Mouse (Mus musculus) CD4-positive helper T cell, adult 2 months (primary cell): ENCODE results near the gene Phlpp1.

ENCODE experiments used
- DNase-seq: peaks from one replicate; pipeline ENCODE4 v3.0.0-alpha.2; 2012; ENCODE audit warnings: low read depth, missing footprints, low spot score

The Phlpp1 gene

GRCm38 (mm10) chr1:106194263-106194662, 22.7 kb downstream of the Phlpp1 start:
- no peak for DNase-seq

GRCm38 (mm10) chr1:106197991-106198390, 26.4 kb downstream of the Phlpp1 start:
- no peak for DNase-seq

- no peak for DNase-seq
Observed at GRCm38 (mm10) chr1:106199109-106199508, 27.6 kb downstream of the Phlpp1 start.

DNA sequence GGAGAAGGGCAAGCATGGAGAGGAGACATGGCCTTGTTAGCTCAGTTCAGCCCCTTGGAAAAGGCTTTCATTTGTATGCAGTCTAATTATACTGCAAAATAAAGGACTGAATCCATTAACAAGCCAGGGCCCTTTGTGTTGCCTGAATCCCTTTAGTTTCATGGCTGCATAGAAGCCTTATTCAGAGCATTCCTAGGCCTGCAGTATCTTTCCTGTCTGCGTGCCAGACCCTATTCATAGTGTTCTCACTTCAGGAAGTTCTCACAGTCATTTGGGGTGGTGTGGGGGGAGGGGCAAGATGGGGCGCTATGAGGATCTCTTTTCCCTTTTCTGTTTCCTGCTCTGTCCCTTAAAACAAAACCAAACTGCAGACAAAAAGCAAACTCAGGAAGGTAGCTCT, 28.1 kb downstream of the Phlpp1 start:
- no peak for DNase-seq

- no peak for DNase-seq
Observed at GRCm38 (mm10) chr1:106201025-106201424, 29.5 kb downstream of the Phlpp1 start.

DNA sequence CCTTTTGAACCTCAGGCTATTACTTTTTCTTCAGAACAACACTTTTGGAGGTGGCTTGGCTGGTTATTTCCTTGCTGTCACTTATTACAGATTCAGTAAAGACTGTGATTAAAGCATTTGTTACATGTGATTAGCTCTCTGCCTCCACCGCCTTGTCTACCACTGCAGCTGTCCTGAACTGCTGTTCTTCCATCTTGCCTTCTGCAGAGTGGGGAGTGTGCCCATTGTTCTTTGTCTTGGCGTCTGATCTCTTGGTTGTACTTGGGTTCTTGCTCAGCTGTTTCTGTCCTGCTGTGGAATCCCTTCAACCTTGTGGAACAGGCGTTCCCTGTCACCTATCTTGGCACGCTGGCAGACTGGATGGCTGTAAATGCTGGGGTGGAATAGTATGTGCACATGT, 30.4 kb downstream of the Phlpp1 start:
- no peak for DNase-seq

- no peak for DNase-seq
Observed at GRCm38 (mm10) chr1:106203942-106204341, 32.4 kb downstream of the Phlpp1 start.

DNA sequence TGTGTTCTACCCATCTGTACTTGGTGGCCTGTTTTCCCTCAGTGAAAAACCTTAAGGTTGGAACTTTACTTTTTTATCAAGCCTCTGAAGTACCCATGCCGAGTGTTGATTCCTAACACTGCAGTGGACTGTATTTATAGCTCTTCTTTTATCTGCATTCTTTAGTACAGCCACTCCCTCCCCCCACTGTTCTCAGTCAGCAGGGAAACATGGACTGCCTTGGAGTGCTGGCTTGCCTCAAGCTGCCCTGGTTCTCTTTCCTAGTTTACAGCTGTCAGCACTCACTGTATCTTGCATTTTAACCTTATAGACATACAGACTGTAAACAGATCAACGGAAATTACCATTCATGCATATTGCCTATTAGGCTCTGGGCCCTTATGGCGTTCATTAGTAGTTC, 32.8 kb downstream of the Phlpp1 start:
- DNase-seq, result no peak

GRCm38 (mm10) chr1:106208581-106208980, 37.0 kb downstream of the Phlpp1 start:
- no peak for DNase-seq

GRCm38 (mm10) chr1:106210461-106210860, 38.9 kb downstream of the Phlpp1 start:
- no peak for DNase-seq

DNA sequence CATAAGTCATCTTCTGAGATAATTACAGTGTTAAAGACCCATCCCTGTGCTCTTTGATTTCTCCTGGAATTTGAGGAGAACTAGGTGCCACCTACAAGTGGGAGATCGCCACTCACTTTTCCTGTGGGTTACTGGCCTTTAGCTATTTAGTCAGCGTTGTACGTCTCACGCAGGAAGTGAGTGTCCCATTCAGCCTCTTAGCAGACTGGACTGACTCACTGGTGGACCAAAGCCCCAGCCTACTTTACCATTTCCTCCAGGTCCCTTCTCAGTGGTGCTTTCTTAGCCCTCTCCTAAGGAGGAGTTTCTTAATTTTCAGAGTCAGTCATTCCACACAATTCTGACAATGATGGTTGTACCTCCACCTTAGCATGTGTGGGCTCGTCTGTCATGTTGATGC, 39.6 kb downstream of the Phlpp1 start:
- no peak for DNase-seq

GRCm38 (mm10) chr1:106220431-106220830, 48.9 kb downstream of the Phlpp1 start:
- no peak for DNase-seq

GRCm38 (mm10) chr1:106221371-106221770, 49.8 kb downstream of the Phlpp1 start:
- no peak for DNase-seq

DNA sequence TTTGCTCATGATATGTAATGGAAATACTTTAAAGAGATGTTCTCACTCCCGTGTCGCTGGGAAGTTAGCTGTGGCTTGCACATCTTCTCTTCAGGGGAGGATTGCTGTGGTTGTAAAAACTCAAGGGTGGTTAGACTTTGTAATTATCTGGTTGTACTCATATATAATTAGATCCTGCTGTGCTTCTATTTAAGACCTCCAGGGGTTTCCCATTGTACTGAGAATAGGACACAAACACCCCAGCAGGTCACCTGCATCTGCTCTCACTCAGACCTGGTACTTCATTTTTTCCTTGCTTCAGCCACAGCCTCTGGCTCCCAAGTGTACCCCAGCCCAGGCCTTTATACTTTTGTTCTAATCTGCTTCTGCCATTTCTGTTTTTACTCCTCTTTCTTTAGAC, 50.4 kb downstream of the Phlpp1 start:
- no peak for DNase-seq

- DNase-seq, result no peak
Observed at GRCm38 (mm10) chr1:106226613-106227012, 55.1 kb downstream of the Phlpp1 start.

DNA sequence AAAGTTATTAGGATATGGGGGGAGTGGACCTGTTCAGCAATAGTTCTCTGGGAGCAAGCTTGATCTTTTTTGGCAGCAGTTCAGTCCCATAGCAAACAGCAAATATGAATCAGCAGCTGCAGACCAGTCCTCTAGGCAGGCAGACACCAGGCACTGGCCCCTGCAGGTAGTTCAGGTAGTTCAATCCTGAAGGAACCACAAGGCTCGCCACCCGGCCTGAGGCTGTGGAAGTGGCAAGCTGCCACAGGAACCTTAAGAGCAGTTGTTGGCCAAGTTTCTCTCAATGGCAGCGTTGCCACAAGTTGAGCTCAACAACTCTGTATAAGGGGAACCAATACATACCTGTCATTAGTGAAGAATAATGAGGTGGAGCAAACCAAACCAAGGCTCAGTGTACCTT, 58.8 kb downstream of the Phlpp1 start:
- DNase-seq, result no peak

- no peak for DNase-seq
Observed at GRCm38 (mm10) chr1:106231345-106231744, 59.8 kb downstream of the Phlpp1 start.

DNA sequence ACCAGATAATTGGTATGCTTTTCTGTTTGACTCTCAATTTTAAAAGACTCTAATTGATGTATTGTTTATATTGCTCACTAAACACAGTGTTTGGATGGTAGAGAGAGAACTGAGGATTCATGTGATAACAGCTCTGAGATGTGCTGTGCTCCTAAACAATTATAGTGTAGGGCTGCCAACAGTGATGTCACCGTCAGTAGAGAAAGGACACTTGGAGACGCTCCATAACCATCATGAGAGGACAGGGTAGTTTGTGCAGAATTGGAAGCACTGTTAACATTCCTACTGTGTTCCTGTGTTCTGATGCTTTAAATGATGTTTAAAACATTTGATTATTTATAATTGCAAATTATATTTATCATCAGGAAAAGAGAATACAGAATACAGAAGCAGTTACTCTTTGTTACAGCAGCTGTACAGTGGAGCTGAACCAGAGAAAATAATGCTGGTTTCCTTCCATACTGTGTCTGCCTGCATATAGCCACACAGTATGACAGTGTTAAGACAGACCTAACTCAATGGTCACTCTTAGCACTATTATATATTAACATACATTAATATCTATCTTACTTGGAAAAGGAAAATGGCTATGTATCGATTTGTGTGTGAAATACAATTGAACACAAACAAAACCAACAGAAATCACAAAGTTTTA, 60.4 kb downstream of the Phlpp1 start:
- DNase-seq, result no peak

DNA sequence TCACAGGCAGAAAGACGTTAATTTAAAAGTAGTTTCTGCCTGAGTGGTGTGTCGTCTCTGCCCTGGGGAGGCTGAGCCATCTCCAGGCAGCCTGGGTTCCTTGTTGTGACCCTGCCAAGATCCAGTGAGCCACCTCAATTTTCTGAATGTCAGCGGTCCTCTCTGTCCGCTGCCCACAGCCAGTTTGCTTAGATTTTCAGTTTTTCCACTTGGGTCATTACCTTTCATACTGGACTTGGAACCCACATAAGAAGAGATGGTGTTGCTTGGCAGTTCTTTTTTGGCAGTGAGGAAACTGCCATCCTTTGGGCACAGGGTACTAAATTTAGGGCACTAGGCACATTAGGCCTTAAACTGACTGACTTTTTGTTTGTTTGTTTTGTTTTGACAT, 60.9 kb downstream of the Phlpp1 start:
- DNase-seq, result no peak

DNA sequence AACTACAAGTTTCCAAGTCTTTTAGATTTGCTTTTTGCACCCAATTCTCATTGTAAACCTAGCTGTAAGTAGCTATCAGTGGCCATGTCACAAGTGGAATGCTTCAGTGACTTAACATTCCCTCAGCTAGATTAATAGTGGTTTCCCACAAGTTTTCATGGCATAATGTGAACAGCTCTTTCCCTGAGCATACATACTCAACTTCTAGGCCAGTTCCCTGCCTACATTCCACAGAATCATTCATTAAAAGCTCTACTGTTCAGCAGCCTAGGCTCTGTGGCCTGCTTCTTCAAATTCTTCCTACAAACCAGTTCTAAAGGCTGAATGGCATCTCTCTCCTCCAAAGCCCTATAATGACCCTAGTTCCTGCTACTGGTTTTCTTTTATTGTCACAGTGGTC, 65.4 kb downstream of the Phlpp1 start:
- DNase-seq, result no peak

- no peak for DNase-seq
Observed at GRCm38 (mm10) chr1:106240116-106240685, 68.6 kb downstream of the Phlpp1 start.

DNA sequence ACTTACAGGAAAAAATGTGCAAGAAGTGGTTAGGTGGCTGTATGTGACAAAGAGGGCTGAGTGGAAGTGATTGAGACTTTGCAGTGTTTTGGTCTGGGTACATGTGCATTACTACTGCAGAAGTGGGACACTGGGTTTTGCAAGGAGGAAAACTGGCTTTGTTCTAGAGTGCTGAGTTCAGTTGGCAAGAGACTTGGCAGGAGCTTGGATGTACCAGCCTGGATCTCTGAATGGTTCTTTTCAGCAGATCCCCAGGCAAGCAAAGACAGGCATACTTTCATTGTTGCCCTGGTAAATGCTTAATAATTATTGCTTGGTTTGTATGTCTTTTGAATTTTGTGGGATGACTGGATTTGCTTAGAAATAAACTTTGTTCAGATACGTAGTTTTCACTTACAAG, 69.5 kb downstream of the Phlpp1 start:
- DNase-seq, result no peak

DNA sequence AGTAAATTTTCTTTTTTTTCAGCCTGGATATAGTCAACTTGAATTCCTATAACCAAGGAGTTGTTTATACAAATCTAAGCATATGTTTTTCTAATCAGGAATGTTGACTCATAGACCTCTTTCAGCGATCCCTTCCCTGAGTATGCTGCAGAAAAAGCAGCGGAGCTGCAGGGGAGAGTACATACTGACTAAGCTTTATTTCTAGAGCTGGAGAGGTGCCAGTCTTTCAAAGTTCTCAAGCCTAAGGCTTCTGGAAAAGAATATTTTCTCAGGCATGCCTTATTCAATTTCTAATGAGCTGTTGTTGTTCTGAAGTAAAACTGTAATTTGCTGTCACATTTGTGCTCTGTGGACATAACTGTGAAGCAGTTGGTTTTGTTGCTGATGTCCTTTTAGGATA, 70.6 kb downstream of the Phlpp1 start:
- no peak for DNase-seq

DNA sequence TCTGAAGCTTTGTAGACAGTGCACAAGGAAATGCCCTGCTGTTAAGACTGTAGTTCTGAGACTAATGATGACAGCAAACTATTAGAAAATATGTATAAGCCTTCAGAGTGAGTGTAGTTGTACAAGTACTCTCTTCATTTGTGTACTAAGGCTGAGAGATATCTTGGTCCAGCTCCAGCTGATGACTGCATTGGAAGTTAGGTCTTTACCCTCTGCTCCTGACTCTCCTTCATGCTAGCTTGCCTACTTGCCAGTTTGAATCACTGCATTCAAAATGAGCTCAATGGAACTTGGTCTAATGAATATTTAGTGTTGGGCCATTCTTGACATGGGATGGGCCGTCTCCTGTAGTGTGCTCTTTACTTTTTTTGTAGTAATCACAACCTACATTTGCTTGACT, 71.8 kb downstream of the Phlpp1 start:
- no peak for DNase-seq
